Mouse (Mus musculus) bone marrow, adult 2 months (tissue): Measurements from ENCODE around the gene Hoxd13. TPM values are rescaled to one million over a fixed set of nuclear protein-coding genes. Genes with fewer than 3 reads are reported as not detected.

ENCODE experiments used
- H3K27ac ChIP-seq: fragments of 200-500 bp; 2 replicates; pipeline ENCODE4 v1.5.1; 2012; ENCODE audit warnings: low read depth, mild to moderate bottlenecking, control low read depth, inconsistent platforms, low read length; ENCODE audit not compliant: control insufficient read depth, poor library complexity, insufficient read depth
- H3K4me1 ChIP-seq: fragments of 200-500 bp; 2 replicates; pipeline ENCODE4 v1.6.1; 2011; ENCODE audit warnings: low read length; ENCODE audit not compliant: control insufficient read depth, insufficient read depth
- H3K4me3 ChIP-seq: fragments of 200-500 bp; replicated peaks from 2 replicates; pipeline ENCODE3; 2011; ENCODE audit warnings: mild to moderate bottlenecking, low read depth, low read length, control low read depth; ENCODE audit not compliant: control insufficient read depth
- CTCF ChIP-seq: fragments of 200-500 bp; IDR thresholded peaks from 2 replicates; pipeline ENCODE4 v1.5.1; 2011; ENCODE audit warnings: low read length, control low read depth; ENCODE audit not compliant: control insufficient read depth, insufficient read depth
- POLR2A ChIP-seq: fragments of 200-500 bp; IDR thresholded peaks from 2 replicates; pipeline ENCODE4 v1.6.1; 2011; ENCODE audit warnings: low read depth, mild to moderate bottlenecking, control low read depth, low read length, borderline replicate concordance; ENCODE audit not compliant: control insufficient read depth
- WGBS: fragments of 180-500 bp; shearing (Covaris S2); methylation state at CpG from one replicate; pipeline ENCODE4 v1.1.7; 2018; 5-methylcytosine and 5-hydroxymethylcytosine counted together
- polyA plus RNA-seq: library from polyadenylated mRNA; stranded (reverse); fragments of >200 nt; gene quantifications from 2 replicates; pipeline ENCODE4 v1.2.4, GENCODE M21; 2011; ENCODE audit warnings: low replicate concordance; ENCODE audit not compliant: missing spikeins, insufficient read depth, insufficient read length

Hoxd13 gene
- polyA plus RNA-seq, 1 experiment: 1.2 TPM

DNA sequence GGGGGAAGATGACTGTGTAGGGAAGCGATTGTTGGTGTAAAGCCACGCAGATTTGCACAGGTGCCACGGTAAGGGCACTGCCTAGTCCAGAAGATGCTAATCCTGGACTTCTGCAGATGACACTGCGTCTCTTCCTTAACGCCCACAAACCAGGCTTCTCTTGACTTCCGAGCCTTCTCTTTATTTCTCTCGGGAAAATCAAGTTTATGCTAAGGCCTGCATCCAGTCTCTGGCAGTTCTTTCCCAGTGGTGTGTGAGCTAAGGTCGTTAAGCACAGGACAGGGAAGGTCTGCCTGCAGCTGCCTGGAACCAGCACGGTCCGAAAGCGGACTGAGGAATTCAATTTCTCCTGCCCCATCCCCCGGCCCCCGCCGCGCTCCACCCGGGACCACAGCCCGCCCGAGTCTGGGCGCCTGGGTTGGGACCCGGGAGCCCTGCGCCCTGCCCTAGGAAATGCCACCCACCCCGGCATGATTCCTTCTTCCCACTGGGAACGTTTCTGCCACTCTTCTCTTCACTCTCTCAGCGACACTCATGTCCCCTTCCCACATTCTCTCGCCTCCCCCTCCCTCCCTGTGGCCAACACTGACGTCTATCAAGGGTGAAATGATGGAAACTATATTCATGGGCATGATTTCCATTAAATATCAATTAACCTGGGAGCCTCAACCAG lies 35.7 kb downstream of the Hoxd13 start:
- Histone ChIP-seq H3K27ac (no peak overlapping the region), H3K4me3 (no peak overlapping the region), H3K4me1 (no peaks in the 10 kb centered on the region)
- TF ChIP-seq POLR2A: no peak
- TF ChIP-seq CTCF: no peak
- 12% methylated on average over 26 of the region's 26 CpGs for WGBS

- Histone ChIP-seq H3K27ac (no peak within 1 kb of the TSS; the same call in 1 of the 2 replicates), H3K4me1 (no peaks in the 10 kb centered on the region), H3K4me3 (no peak within 1 kb of the TSS)
- no peak for TF ChIP-seq POLR2A
- no peak for TF ChIP-seq CTCF
- 3% methylated on average over 51 of the region's 52 CpGs for WGBS
These were observed 36.4 kb downstream of the Hoxd13 start, which contains the start of gene Hoxd8 for GRCm38 (mm10) chr2:74704393-74704998. Gene Hoxd8 (plus strand): TSS chr2:74704615.

- H3K4me1 ChIP-seq: no peaks in the 10 kb centered on the region
- under 1% methylated on average over 60 of the region's 66 CpGs for WGBS
These were observed 36.9 kb downstream of the Hoxd13 start for GRCm38 (mm10) chr2:74704999-74705466.

GRCm38 (mm10) chr2:74705467-74706089 lies 37.5 kb downstream of the Hoxd13 start:
- 1% methylated on average over 83 of the region's 85 CpGs for WGBS
- Histone ChIP-seq H3K27ac (no peak overlapping the region), H3K4me3 (no peak overlapping the region), H3K4me1 (no peaks in the 10 kb centered on the region)
- TF ChIP-seq CTCF (no peak), POLR2A (no peak)

More at GRCm38 (mm10) chr2:74704999-74705466, 36.9 kb downstream of the Hoxd13 start:
- Histone ChIP-seq H3K27ac (no peak overlapping the region; the same call in 1 of the 2 replicates), H3K4me3 (no peak overlapping the region)
- TF ChIP-seq CTCF: no peak
- no peak for TF ChIP-seq POLR2A

DNA sequence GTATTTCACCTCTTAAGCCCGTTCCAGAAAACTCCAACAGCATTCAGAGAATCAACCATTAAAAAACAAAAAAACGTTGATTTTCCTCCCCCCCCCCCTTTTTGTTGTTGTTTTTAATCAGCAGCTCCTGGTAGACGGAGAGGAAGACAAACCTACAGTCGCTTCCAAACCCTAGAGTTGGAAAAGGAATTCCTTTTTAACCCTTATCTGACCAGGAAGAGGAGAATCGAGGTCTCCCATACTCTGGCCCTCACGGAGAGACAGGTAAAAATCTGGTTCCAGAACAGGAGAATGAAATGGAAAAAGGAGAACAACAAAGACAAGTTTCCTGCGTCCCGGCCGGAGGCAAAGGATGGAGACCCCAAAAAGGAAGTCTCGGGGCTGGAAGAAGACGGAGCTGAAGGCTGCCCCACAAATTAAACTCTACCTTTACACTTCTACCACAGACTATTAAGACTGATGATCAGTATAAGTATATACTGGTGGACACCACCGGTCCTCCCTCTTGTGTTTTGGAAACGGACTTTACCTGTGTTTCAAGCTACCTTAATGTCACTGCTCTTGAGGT lies 38.4 kb downstream of the Hoxd13 start:
- no peak overlapping the region for H3K4me3 ChIP-seq
- WGBS: 8% methylated on average over 13 of the region's 13 CpGs
- no peak overlapping the region for H3K27ac ChIP-seq
- no peaks in the 10 kb centered on the region for H3K4me1 ChIP-seq
- TF ChIP-seq POLR2A: no peak
- no peak for TF ChIP-seq CTCF

- Histone ChIP-seq H3K4me1 (no peaks in the 10 kb centered on the region), H3K4me3 (no peak overlapping the region), H3K27ac (no peak overlapping the region)
- WGBS: 25% methylated on average over 7 of the region's 7 CpGs
- TF ChIP-seq CTCF: no peak
- no peak for TF ChIP-seq POLR2A
These were observed 39.5 kb downstream of the Hoxd13 start for GRCm38 (mm10) chr2:74707599-74707998.

- no peak overlapping the region for H3K27ac ChIP-seq
- no peaks in the 10 kb centered on the region for H3K4me1 ChIP-seq
- H3K4me3 ChIP-seq: no peak overlapping the region
- 66% methylated on average over 4 of the region's 4 CpGs for WGBS
- no peak for TF ChIP-seq POLR2A
- no peak for TF ChIP-seq CTCF
These were observed 40.6 kb downstream of the Hoxd13 start for GRCm38 (mm10) chr2:74708676-74709075.
